Mouse (Mus musculus): ENCODE results near the gene Cenpa.
"Not testable (repeated sequence)": the region's sequence is repeated elsewhere in the genome, so short reads cannot be mapped to it uniquely, and the experiment has no call there.

Cenpa gene

GRCm38 (mm10) chr5:30674001-30674400 lies 7.4 kb downstream of the Cenpa start:
- in situ Hi-C loops (cut with MboI; ENCODE audit: unreplicated experiment in 2 of 2) = no loop called here

DNA sequence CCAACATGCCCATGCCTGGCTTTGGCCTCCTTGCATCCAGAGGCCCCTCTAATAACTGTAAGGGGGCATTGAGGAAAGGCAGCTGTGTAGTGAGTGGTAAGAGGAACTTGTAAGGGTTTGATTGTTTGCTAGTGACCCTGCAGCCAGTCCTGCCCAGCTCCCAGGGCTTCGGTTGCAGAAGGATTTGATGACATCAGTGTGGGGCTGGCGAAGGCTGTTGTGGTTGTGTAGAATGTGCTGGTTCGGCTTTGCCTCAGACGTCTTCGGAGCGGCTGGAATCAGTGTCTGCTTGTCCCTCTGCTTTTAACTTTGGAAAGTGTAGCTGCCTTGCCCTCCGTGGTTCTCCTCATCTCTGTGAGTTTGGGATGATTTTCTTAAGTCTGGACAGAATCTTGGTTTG lies 10.2 kb downstream of the Cenpa start:
- in situ Hi-C loops (cut with MboI; ENCODE audit: unreplicated experiment in 2 of 2) = no loop called here

DNA sequence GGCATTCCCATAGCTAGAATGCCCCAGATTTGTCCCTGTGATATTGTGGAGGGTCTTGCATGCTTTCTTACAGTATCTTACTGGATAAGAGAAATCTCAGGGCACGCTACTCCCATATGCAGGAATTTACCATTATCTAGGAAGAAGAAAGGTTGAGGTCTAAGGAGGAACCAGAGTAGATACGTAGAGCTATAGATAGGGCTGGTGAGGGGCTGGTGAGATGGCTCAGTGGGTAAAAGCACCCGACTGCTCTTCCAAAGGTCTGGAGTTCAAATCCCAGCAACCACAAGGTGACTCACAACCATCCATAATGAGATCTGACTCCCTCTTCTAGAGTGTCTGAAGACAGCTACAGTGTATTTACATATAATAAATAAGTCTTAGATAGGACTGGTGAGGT lies 11.5 kb downstream of the Cenpa start:
- in situ Hi-C loops (cut with MboI; ENCODE audit: unreplicated experiment in 2 of 2) = not testable (repeated sequence)

DNA sequence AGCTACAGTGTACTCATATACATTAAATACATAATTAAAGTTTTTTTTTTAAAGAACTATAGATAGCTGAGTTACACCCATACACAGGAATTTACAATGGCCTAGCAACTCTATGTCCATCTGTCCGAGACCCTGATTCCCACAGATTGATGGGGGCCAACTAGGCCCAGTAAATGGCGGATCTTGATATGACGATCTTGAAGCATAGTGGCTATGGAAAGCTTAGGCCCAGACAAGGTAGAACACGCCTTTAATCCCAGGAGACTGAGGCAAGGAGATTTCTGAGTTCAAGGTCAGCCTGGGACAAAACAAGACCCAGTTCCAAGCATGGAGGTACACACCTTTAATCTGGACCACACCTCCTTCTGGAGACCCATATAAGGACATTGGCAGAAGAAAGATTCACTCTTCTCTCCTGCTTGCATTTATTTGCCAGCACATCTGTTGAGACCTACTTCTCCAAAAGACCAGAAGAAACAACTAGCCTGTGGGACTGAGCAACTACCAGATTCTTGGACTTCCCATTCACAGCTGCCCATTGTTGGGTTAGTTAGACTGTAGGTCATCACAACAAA lies 12.2 kb downstream of the Cenpa start:
- in situ Hi-C loops (cut with MboI; ENCODE audit: unreplicated experiment in 2 of 2) = no loop called here

DNA sequence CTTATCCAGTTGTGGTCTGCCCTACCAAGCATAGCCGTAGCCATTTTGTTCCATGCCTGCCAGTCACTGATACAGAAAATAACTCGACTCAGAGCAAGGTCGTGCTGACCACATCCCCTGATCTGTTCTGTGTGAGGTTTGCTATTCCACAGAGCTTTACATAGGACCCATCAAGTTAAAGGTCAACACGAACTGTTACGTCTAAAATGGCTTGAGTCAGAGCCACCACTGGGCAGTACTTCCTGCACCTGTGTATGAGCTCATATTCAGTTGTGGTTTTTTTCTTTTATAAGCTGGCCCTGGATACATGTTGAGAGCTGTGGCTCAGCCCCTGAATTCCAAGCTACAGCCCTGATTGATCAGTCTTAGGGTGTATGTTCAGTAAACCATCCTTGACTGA lies 13.0 kb downstream of the Cenpa start:
- in situ Hi-C loops (cut with MboI; ENCODE audit: unreplicated experiment in 2 of 2) = no loop called here

- in situ Hi-C loops (cut with MboI; ENCODE audit: unreplicated experiment in 2 of 2) = loop anchor here (5.0 to 10.0 kb wide), 2 partner anchors 233 to 260 kb away; partner anchors contain the start of gene Emilin1 (in 1 of the 2)
These were observed 15.4 kb downstream of the Cenpa start for GRCm38 (mm10) chr5:30681970-30682369.

GRCm38 (mm10) chr5:30682967-30683600 lies 16.5 kb downstream of the Cenpa start:
- in situ Hi-C loops (cut with MboI; ENCODE audit: unreplicated experiment in 2 of 2) = loop anchor here (5.0 to 10.0 kb wide), 2 partner anchors 232 to 261 kb away; partner anchors contain the start of gene Emilin1 (in 1 of the 2)

GRCm38 (mm10) chr5:30683993-30684392 lies 17.4 kb downstream of the Cenpa start:
- in situ Hi-C loops (cut with MboI; ENCODE audit: unreplicated experiment in 2 of 2) = loop anchor here (5.0 to 10.0 kb wide), 2 partner anchors 231 to 262 kb away; partner anchors contain the start of gene Emilin1 (in 1 of the 2)

- in situ Hi-C loops (cut with MboI; ENCODE audit: unreplicated experiment in 2 of 2) = loop anchor here in 1 of 2 experiments (10.0 kb wide), 1 partner anchor 228 kb away; the partner anchor contains the start of gene Emilin1
These were observed 20.2 kb downstream of the Cenpa start for GRCm38 (mm10) chr5:30686781-30687180.

DNA sequence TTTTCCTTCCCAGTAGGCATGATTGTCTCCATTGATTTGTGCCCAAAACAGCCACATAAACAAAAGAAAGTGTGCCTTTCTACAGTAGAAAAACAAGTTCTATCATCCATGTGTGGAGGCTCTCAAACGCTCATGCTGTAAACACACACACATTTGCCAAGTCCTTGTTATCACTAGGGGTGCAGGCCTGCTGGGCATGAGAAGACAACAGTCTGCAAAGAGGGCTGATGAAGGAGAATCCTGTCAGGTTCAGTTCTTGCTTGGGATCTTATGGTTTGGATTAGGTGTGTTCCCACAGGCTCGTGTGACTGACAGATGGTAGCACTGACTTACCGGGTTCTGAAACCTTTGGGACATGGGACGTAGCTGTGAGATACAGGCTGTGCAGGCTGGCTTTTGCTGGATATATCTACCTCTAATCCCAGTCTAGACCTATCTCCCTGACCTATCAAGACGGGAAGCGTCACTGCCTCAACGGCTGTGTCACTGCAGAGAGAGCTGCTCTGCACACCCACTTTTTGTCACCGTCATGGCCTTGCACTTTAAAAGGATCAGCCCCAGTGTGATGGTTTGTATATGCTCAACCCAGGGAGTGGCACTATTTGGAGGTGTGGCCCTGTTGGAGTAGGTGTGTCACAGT lies 33.9 kb downstream of the Cenpa start:
- in situ Hi-C loops (cut with MboI; ENCODE audit: unreplicated experiment in 2 of 2) = loop anchor here in 1 of 2 experiments (5.0 to 10.0 kb wide), 2 partner anchors 102 to 214 kb away; partner anchors contain the start of gene Emilin1

GRCm38 (mm10) chr5:30701373-30701772 lies 34.8 kb downstream of the Cenpa start:
- in situ Hi-C loops (cut with MboI; ENCODE audit: unreplicated experiment in 2 of 2) = loop anchor here in 1 of 2 experiments (5.0 to 10.0 kb wide), 2 partner anchors 101 to 213 kb away; partner anchors contain the start of gene Emilin1

- in situ Hi-C loops (cut with MboI; ENCODE audit: unreplicated experiment in 2 of 2) = loop anchor here in 1 of 2 experiments (5.0 to 10.0 kb wide), 2 partner anchors 100 to 213 kb away; partner anchors contain the start of gene Emilin1
These were observed 35.3 kb downstream of the Cenpa start for GRCm38 (mm10) chr5:30701866-30702265.

DNA sequence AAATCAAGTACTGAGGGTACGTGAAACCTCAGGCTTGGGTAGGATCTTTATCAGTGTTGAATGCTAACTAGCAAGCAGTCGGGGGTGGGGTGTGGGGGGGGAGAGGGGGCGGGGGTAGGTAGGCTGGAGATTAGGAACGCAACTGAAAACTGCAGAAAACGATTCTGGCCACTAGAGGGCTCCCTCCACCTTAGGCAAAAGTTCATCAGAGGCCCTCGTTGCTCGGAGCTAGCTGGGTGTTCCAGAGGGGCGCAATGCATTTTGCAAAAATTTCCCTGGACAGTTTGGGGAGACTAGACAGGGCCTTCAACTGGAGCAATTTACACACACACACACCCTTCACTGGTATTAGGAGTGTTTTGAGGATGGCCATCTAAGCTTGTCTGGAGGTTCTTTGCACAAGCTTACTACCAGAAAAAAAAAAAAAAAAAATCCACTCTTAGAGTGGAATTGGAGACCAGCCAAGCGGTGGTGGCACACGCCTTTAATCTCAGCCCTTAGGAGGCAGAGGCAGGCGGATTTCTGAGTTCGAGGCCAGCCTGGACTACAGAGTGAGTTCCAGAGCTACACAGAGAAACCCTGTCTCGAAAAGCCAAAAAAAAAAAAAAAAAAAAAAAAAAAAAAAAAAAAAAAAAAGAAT lies 43.3 kb downstream of the Cenpa start:
- in situ Hi-C loops (cut with MboI; ENCODE audit: unreplicated experiment in 2 of 2) = loop anchor here (5.0 to 10.0 kb wide), 4 partner anchors 67 to 292 kb away; partner anchors contain the start of gene Emilin1 (in 1 of the 2)

DNA sequence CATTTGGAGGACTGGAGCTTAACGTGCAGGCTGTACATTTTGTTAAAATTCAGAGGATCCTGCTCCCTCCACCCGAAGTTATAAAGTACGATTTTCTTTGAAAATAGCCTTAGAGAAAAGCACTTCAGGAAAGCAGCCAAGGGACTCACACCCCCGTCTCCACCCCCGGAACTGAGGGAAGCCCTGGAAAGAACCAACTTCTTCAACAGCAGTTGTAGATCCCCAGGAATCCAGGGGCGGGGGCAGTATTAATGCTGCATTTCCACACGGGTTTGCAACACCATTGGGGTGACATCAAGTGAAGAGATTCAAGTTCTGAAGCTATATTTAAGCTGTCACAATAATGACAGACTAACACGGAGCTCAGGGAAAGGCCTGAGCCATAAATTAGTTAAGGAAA lies 43.9 kb downstream of the Cenpa start:
- in situ Hi-C loops (cut with MboI; ENCODE audit: unreplicated experiment in 2 of 2) = loop anchor here (5.0 kb wide), 2 partner anchors 67 to 72 kb away; no protein-coding TSS in a partner anchor

DNA sequence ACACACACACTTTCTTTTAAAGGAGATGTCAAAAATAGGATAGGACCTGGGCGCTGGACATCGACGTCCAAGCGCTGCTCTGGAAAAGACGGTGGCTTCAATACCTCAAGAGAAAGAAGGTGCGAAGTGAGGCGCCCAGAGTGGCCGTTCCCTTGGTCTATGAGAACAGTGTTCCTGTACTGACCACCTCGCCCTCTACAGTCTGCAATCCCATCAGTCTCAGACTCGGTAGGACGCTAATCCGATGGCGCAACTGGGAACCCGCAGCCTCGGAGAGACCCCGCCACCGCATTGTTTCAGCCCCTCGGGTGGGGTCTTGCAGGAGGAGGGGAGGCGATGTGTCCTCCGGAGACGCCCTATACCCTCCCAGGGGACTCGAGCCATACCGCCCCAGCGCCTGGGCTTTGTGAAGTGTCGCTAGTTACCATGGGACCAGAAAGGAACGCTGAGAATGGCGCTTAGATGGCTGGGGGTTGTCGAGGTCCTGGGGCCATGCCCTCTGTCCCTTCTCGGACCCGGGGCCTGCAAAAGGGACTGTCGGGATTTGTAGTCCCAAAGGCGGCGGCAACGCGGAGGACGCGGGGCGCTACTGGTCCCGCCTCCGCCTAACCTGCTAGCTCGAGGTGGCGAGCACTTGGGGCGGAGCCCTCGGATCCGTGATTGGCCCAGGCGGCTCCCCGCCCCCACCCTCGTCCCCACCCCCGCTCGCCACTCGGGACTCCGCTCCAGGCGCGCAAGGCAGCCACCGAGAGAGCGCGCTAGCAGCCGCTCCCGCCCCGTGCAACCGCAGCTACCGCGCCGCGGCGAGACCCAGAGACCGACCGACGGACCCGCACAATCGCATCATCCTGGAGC lies 44.8 kb downstream of the Cenpa start, which contains the start of gene Dpysl5:
Gene Dpysl5 (plus strand): TSS at position 418 of the 855 bp plus-strand sequence.
- in situ Hi-C loops (cut with MboI; ENCODE audit: unreplicated experiment in 2 of 2) = loop anchor here (5.0 kb wide), 2 partner anchors 66 to 71 kb away; no protein-coding TSS in a partner anchor

GRCm38 (mm10) chr5:30712002-30712390 lies 45.4 kb downstream of the Cenpa start:
- in situ Hi-C loops (cut with MboI; ENCODE audit: unreplicated experiment in 2 of 2) = loop anchor here (5.0 kb wide), 2 partner anchors 65 to 70 kb away; no protein-coding TSS in a partner anchor

DNA sequence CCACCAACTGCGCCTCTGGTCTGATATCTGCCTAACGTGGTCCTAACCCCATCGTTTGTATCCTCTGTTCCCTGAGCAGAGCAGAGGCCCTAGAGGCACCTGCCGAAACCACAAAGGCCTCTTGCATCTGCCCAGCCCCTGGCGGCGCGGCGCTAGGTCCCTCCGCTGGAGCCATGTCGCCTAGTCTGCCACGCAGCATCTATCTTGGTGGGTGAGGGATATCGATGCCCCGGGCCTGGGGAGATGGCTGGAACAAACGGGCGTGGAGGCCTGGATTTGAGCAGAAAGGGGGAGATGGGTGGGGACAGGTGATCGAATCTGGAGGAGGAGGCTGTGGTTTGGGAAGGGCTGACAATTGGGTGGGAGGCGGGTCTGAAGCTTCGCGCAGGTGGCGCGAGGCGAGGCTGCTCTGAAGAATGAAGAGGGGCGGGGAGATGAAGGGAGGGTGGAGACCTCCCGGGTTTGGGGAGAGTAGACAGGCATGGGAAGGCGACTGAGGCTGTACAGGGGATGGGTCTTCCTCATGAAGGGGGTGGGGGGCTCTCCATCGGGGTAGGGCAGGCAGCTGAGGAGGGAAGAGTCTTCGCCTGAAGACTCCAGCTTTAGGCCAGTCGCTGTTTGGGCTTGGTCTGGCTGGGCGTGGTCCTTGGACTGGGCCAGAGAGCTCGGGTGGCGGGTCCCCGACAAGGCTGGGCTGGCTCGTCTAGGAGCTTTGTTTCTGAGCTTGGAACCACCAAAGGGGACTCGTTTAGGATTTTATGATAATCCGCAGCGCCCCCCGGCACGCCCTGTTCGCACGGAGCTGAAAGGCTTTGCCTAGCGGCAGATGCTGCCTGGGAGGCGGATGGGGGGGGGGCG lies 46.1 kb downstream of the Cenpa start:
- in situ Hi-C loops (cut with MboI; ENCODE audit: unreplicated experiment in 2 of 2) = loop anchor here (5.0 kb wide), 2 partner anchors 65 to 70 kb away; no protein-coding TSS in a partner anchor

DNA sequence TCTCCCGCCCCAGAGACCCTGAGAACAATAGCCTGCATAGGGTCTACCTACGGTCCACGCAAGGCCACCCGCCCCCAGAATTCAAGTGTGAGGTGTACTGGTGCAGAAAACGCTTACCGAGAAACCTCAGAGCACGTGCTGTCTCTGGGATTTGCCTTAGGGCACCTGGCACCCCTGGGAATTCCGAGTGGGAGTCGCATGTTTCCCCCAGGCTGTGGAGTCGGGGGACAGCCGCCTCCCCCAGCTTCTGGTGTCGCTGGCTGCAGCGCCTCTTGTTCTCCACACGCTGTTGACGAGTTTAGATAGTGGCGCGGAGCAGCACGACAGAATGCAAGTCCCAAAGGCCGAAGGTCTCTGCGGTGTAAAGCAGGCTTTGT lies 46.7 kb downstream of the Cenpa start:
- in situ Hi-C loops (cut with MboI; ENCODE audit: unreplicated experiment in 2 of 2) = loop anchor here (5.0 kb wide), 2 partner anchors 64 to 69 kb away; no protein-coding TSS in a partner anchor

Measured in v-Abl transformed pro-B cells (cell line).